Comparison of ENCODE assay signal across 8 mouse cellular contexts in the genomic region with DNA sequence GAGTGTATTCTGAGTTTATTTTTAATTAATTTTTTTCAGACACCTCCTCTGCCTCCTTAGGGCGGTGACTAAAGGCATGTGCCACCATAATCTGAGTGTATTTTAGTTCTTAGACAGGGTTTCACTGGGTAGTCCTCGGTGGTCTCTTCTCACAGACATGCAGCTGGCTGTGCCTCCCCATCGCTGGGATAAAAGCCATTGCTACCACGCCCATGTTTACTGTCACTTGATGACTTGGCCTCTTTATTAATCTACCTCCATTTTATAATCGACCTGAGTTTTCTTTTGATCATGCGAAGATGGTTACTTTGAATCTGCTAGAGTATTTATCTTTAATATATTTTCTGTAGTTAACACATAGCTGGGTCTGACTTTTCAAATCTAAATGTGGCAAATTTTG. TPM values are rescaled to one million over a fixed set of nuclear protein-coding genes. Genes with fewer than 3 reads are reported as not detected.
DNase-seq lines count a peak whose midpoint lies in the region; ATAC-seq and TF ChIP-seq lines count a peak whose summit lies in the region.

No protein-coding gene starts in this region.

- peak overlapping the region; percentile 79 for H3K4me3 ChIP-seq in layer of hippocampus, adult 2 months
- H3K4me3 ChIP-seq in bone marrow macrophage, adult 2 months (ENCODE audit: insufficient read depth, low read length): peak overlapping the region; percentile 66
- H3K4me3 ChIP-seq in hindbrain, embryonic 10.5 days: peak overlapping the region; percentile 65

- WGBS in hindbrain, embryonic 10.5 days: 36% methylated on average over 6 of the region's 6 CpGs

- no peaks in the 10 kb centered on the region for H3K27me3 ChIP-seq in hindbrain, embryonic 10.5 days (ENCODE audit: insufficient read depth, poor library complexity, severe bottlenecking)

- DNase-seq in layer of hippocampus, adult 2 months (ENCODE audit: low spot score in 2 of 2): no peak
- DNase-seq in layer of hippocampus, adult 9-11 months: no peak
- DNase-seq in hindbrain, embryonic 10.5 days (ENCODE audit: low spot score): no peak
- DNase-seq in layer of hippocampus, postnatal 10 days (ENCODE audit: low spot score in 2 of 2): no peak
- no peak for DNase-seq in gastrocnemius, postnatal 25 days
- no peak for DNase-seq in ovary, postnatal 10 days (ENCODE audit: low spot score)

- H3K9me3 ChIP-seq in hindbrain, embryonic 10.5 days: no peaks in the 10 kb centered on the region

- H3K4me1 ChIP-seq in bone marrow macrophage, adult 2 months (ENCODE audit: control insufficient read depth, insufficient read depth, low read length): peaks cover 6% of the 10 kb centered on the region; the same call in 1 of the 2 replicates
- H3K4me1 ChIP-seq in hindbrain, embryonic 10.5 days (replicated peaks): peaks cover 14% of the 10 kb centered on the region

- peak overlapping the region; percentile 90 for H3K27ac ChIP-seq in layer of hippocampus, adult 2 months
- peak overlapping the region; percentile 39 for H3K27ac ChIP-seq in bone marrow macrophage, adult 2 months (ENCODE audit: insufficient read depth, low read depth, low read length)
- H3K27ac ChIP-seq in hindbrain, embryonic 10.5 days: peak overlapping the region; percentile 88

- no peak for TF ChIP-seq CTCF in layer of hippocampus, adult 2 months (conservative IDR thresholded peaks at IDR 0.05)
- TF ChIP-seq CTCF in bone marrow macrophage, adult 2 months (IDR thresholded peaks at IDR 0.05; ENCODE audit: low read depth, low read length): no peak

- ATAC-seq in megakaryocyte-erythroid progenitor cell, adult 5-6 weeks (replicated peaks; ENCODE audit: low FRiP score, low TSS enrichment, poor library complexity, severe bottlenecking): 0 out of 2 replicates have a peak, but pooled peaks have one; percentile 35

- TF ChIP-seq POLR2A in bone marrow macrophage, adult 2 months (IDR thresholded peaks at IDR 0.05; ENCODE audit: borderline replicate concordance, low read depth, low read length): no peak

- H3K36me3 ChIP-seq in hindbrain, embryonic 10.5 days: no peaks in the 10 kb centered on the region

RNA-seq across cellular contexts. Expression of a gene that starts 0.5 kb away (rescaled TPM):
- total RNA-seq in layer of hippocampus, adult 2 months (2021): 1 to 10 TPM; 4.0 to 4.4 TPM
- 2.7 and 3.1 TPM in 2 replicates for polyA plus RNA-seq in bone marrow macrophage, adult 2 months (2012; ENCODE audit: insufficient read depth, insufficient read length, missing spikeins)
- polyA plus RNA-seq in hindbrain, embryonic 10.5 days (2016; fragmentation: Nextera tagmentation; extraction: Ambion mirVana): 9.0 and 11.0 TPM in 2 replicates
- total RNA-seq in megakaryocyte-erythroid progenitor cell, adult 5-6 weeks (2014; fragmentation: Nextera tagmentation): 4.9 and 8.0 TPM in 2 replicates
- 6.8 and 10.0 TPM in 2 replicates for total RNA-seq in megakaryocyte-erythroid progenitor cell, adult 5-6 weeks (2017)
- 1 to 10 TPM; 4.4 to 4.5 TPM for total RNA-seq in layer of hippocampus, postnatal 10 days (2021)
- total RNA-seq in gastrocnemius, postnatal 25 days (2021): 1 to 10 TPM; 1.6 to 1.7 TPM

RNA-seq across cellular contexts. Expression of a gene that starts 19.4 kb away (rescaled TPM):
- total RNA-seq in layer of hippocampus, adult 2 months (2021): 1 to 10 TPM; 2.6 to 2.9 TPM
- 6.5 and 7.8 TPM in 2 replicates for polyA plus RNA-seq in bone marrow macrophage, adult 2 months (2012; ENCODE audit: insufficient read depth, insufficient read length, missing spikeins)
- polyA plus RNA-seq in hindbrain, embryonic 10.5 days (2016; fragmentation: Nextera tagmentation; extraction: Ambion mirVana): 2.4 and 3.6 TPM in 2 replicates
- 6.6 and 10.6 TPM in 2 replicates for total RNA-seq in megakaryocyte-erythroid progenitor cell, adult 5-6 weeks (2014; fragmentation: Nextera tagmentation)
- total RNA-seq in megakaryocyte-erythroid progenitor cell, adult 5-6 weeks (2017): 7.6 and 8.9 TPM in 2 replicates
- total RNA-seq in layer of hippocampus, postnatal 10 days (2021): 1 to 10 TPM; 2.4 to 4.0 TPM
- total RNA-seq in gastrocnemius, postnatal 25 days (2021): 1 to 10 TPM; 1.9 to 2.0 TPM

RNA-seq across cellular contexts. Expression of a gene that starts 30.9 kb away (rescaled TPM):
- total RNA-seq in layer of hippocampus, adult 2 months (2021): 1 to 10 TPM; 7.6 to 8.7 TPM
- 8.5 and 9.0 TPM in 2 replicates for polyA plus RNA-seq in bone marrow macrophage, adult 2 months (2012; ENCODE audit: insufficient read depth, insufficient read length, missing spikeins)
- polyA plus RNA-seq in hindbrain, embryonic 10.5 days (2016; fragmentation: Nextera tagmentation; extraction: Ambion mirVana): 1.9 and 2.0 TPM in 2 replicates
- total RNA-seq in megakaryocyte-erythroid progenitor cell, adult 5-6 weeks (2014; fragmentation: Nextera tagmentation): 9.8 and 11.4 TPM in 2 replicates
- 8.8 and 10.5 TPM in 2 replicates for total RNA-seq in megakaryocyte-erythroid progenitor cell, adult 5-6 weeks (2017)
- total RNA-seq in layer of hippocampus, postnatal 10 days (2021): 1 to 10 TPM; 6.2 to 7.6 TPM
- 1 to 10 TPM; 3.8 to 3.9 TPM for total RNA-seq in gastrocnemius, postnatal 25 days (2021)

Comparison
In these comparisons a context has a peak if more than half of its experiments do, and no peak if none do; other contexts are left out.
1. H3K27ac ChIP-seq: peak in every context shown above with its lines; median percentile 90 in layer of hippocampus, adult 2 months; 88 in hindbrain, embryonic 10.5 days; 39 in bone marrow macrophage, adult 2 months.